Mouse (Mus musculus) forebrain, postnatal 0 days (tissue): ENCODE data around the gene 1700037H04Rik. TPM values are rescaled to one million over a fixed set of nuclear protein-coding genes. Genes with fewer than 3 reads are reported as not detected.
A peak's percentile ranks its signal among the peaks of the same experiment; 100 is the strongest.

Experiments used
- ATAC-seq: fragments of 200-750 bp; cut with Nextera tagmentation; 2 replicates; pipeline ENCODE4 v1.8.0; 2017; ENCODE audit warnings: mild to moderate bottlenecking, moderate library complexity
- DNase-seq: peaks from one replicate; pipeline ENCODE4 v3.0.0-alpha.2; 2015
- H3K27ac ChIP-seq: fragments of 300-500 bp; sonication (generic); 2 replicates; pipeline ENCODE4 v1.5.1; 2014; ENCODE audit warnings: low read depth, mild to moderate bottlenecking, antibody characterized with exemption, low read length, moderate library complexity, mixed read lengths
- H3K27me3 ChIP-seq: fragments of 300-500 bp; sonication (generic); 2 replicates; pipeline ENCODE4 v1.6.1; 2014; ENCODE audit warnings: mild to moderate bottlenecking, low read length, mixed read lengths; ENCODE audit not compliant: insufficient read depth
- H3K36me3 ChIP-seq: fragments of 300-500 bp; sonication (generic); 2 replicates; pipeline ENCODE4 v1.6.1; 2014; ENCODE audit warnings: mild to moderate bottlenecking, moderate library complexity; ENCODE audit not compliant: insufficient read depth
- H3K4me1 ChIP-seq: fragments of 300-500 bp; sonication (generic); 2 replicates; pipeline ENCODE4 v1.6.1; 2014; ENCODE audit warnings: antibody characterized with exemption; ENCODE audit not compliant: insufficient read depth
- H3K4me2 ChIP-seq: fragments of 300-500 bp; sonication (generic); 2 replicates; pipeline ENCODE4 v1.6.1; 2014; ENCODE audit warnings: low read depth, mild to moderate bottlenecking, moderate library complexity
- H3K4me3 ChIP-seq: fragments of 300-500 bp; sonication (generic); 2 replicates; pipeline ENCODE4 v1.5.1; 2014; ENCODE audit warnings: low read depth, low read length, mixed read lengths
- H3K9ac ChIP-seq: fragments of 300-500 bp; sonication (generic); 2 replicates; pipeline ENCODE4 v1.6.1; 2014; ENCODE audit warnings: mild to moderate bottlenecking
- H3K9me3 ChIP-seq: fragments of 300-500 bp; sonication (generic); 2 replicates; pipeline ENCODE4 v1.6.1; 2016; ENCODE audit warnings: low read length
- CTCF ChIP-seq: sonication (generic); IDR thresholded peaks from 2 replicates; pipeline ENCODE4 v1.5.1; 2016; ENCODE audit warnings: antibody characterized with exemption, control low read depth, low read depth
- WGBS: fragments of 180-500 bp; shearing (Covaris S2); extraction: QIAGEN DNeasy Blood & Tissue Kit; methylation state at CpG from one replicate; pipeline ENCODE4 v1.1.7; 2014; 5-methylcytosine and 5-hydroxymethylcytosine counted together
- polyA plus RNA-seq: library from polyadenylated mRNA; unstranded; fragments of >200 nt; fragmentation: Nextera tagmentation; extraction: Ambion mirVana; gene quantifications from 2 replicates; pipeline ENCODE4 v1.2.1, GENCODE M21; 2015
- total RNA-seq: library from RNA; depleted of rRNA; stranded (reverse); fragments of >200 nt; gene quantifications from 2 replicates; pipeline ENCODE4 v1.2.3, GENCODE M21; 2014

The 1700037H04Rik gene
- total and polyA plus RNA-seq, 2 experiments from 2014 or later: 94.0 to 95.0 TPM

DNA sequence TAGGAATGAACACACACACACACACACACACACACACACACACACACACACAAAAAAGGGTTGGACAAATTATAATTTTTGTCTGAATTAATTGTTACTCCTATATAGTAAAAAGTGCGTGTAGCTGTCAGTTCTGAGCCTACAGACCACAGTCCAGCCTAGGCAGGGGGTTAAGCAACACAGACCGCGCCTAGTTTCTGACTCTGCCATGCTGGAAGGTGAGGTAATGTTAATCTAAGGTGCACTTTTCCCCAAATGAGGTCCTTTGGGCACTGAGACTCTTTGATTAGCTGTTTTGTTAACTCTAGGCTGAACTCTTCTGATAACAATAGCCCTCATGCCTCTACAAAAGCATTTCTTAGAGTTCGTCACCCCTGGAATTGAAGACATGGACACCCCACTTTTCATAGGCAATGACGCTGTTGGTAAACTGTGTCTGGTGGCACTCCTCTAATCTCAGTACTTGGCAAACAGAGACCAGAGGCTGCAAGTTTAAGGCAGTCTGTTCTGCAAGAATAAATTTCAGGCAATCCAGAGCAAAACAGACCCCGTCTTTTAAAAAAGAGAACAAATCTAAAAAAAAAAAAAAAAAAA is 44.0 kb upstream of the 1700037H04Rik start:
- no peak overlapping the region for H3K4me3 ChIP-seq
- 85% methylated on average over 6 of the region's 6 CpGs for WGBS
- no peak for TF ChIP-seq CTCF
- no peaks in the 10 kb centered on the region for H3K4me1 ChIP-seq
- H3K36me3 ChIP-seq: no peaks in the 10 kb centered on the region
- H3K9me3 ChIP-seq: no peaks in the 10 kb centered on the region
- H3K4me2 ChIP-seq: no peak overlapping the region
- DNase-seq: no peak
- ATAC-seq: no peak
- H3K27ac ChIP-seq: no peak overlapping the region
- H3K9ac ChIP-seq: no peak overlapping the region
- no peaks in the 10 kb centered on the region for H3K27me3 ChIP-seq

GRCm38 (mm10) chr2:131201262-131201661 is 41.4 kb upstream of the 1700037H04Rik start:
- WGBS: 93% methylated on average over 3 of the region's 3 CpGs

GRCm38 (mm10) chr2:131200710-131201109 is 40.8 kb upstream of the 1700037H04Rik start:
- Histone ChIP-seq H3K36me3 (no peaks in the 10 kb centered on the region), H3K27ac (no peak overlapping the region), H3K27me3 (no peaks in the 10 kb centered on the region), H3K4me2 (no peak overlapping the region), H3K4me3 (no peak overlapping the region), H3K9ac (no peak overlapping the region), H3K4me1 (no peaks in the 10 kb centered on the region), H3K9me3 (no peaks in the 10 kb centered on the region)
- no peak for TF ChIP-seq CTCF
- ATAC-seq (no peak), DNase-seq (no peak)
- 82% methylated on average over 2 of the region's 2 CpGs for WGBS

More at GRCm38 (mm10) chr2:131201262-131201661, 41.4 kb upstream of the 1700037H04Rik start:
- no peak for TF ChIP-seq CTCF
- H3K4me2 ChIP-seq: no peak overlapping the region
- H3K4me3 ChIP-seq: no peak overlapping the region
- no peak overlapping the region for H3K9ac ChIP-seq
- no peak overlapping the region for H3K27ac ChIP-seq
- DNase-seq (no peak), ATAC-seq (no peak)
- H3K9me3 ChIP-seq: no peaks in the 10 kb centered on the region
- no peaks in the 10 kb centered on the region for H3K36me3 ChIP-seq
- no peaks in the 10 kb centered on the region for H3K4me1 ChIP-seq
- no peaks in the 10 kb centered on the region for H3K27me3 ChIP-seq

GRCm38 (mm10) chr2:131196606-131197316 is 36.9 kb upstream of the 1700037H04Rik start:
- Histone ChIP-seq H3K9ac (no peak overlapping the region), H3K4me2 (no peak overlapping the region), H3K4me3 (no peak overlapping the region), H3K36me3 (peaks cover 19% of the 10 kb centered on the region), H3K9me3 (no peaks in the 10 kb centered on the region), H3K27me3 (no peaks in the 10 kb centered on the region), H3K27ac (no peak overlapping the region), H3K4me1 (no peaks in the 10 kb centered on the region)
- DNase-seq (no peak), ATAC-seq (no peak)
- WGBS: 91% methylated on average over 16 of the region's 16 CpGs
- no peak for TF ChIP-seq CTCF

DNA sequence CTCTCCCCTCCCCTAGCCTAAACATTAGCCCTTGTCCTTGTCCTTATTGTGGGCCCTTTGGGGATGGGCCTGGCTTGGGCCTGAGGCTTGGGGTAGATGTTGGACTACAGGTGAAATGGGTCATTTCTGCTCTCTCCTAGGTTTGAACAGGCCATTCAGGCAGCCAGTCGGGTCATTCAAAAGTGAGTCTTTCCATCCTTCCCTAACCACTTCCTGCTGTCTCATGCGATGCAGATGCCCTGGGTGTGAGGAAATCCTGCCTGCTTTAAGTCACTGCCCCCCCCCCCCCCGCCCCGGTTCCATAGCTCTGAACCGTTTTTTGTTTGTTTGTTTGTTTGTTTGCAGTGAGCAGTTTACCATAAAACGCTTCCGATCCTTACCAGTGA is 31.1 kb upstream of the 1700037H04Rik start:
- Histone ChIP-seq H3K9ac (no peak overlapping the region), H3K4me1 (0 out of 2 replicates have a peak, but pooled peaks cover 15% of the 10 kb centered on the region), H3K4me3 (no peak overlapping the region), H3K9me3 (no peaks in the 10 kb centered on the region), H3K4me2 (no peak overlapping the region), H3K27me3 (no peaks in the 10 kb centered on the region), H3K27ac (no peak overlapping the region), H3K36me3 (peaks cover 19% of the 10 kb centered on the region)
- no peak for TF ChIP-seq CTCF
- WGBS: 62% methylated on average over 7 of the region's 7 CpGs
- no peak for ATAC-seq
- no peak for DNase-seq

- H3K36me3 ChIP-seq: peaks cover 19% of the 10 kb centered on the region
- H3K4me3 ChIP-seq: no peak overlapping the region
- no peak overlapping the region; the same call in 1 of the 2 replicates for H3K27ac ChIP-seq
- H3K9me3 ChIP-seq: no peaks in the 10 kb centered on the region
- 17% methylated on average over 10 of the region's 10 CpGs for WGBS
- H3K27me3 ChIP-seq: no peaks in the 10 kb centered on the region
- H3K9ac ChIP-seq: no peak overlapping the region
- TF ChIP-seq CTCF: no peak
- H3K4me1 ChIP-seq: 0 out of 2 replicates have a peak, but pooled peaks cover 15% of the 10 kb centered on the region
- ATAC-seq (peak; percentile 28; the same call in 1 of the 2 replicates), DNase-seq (peak; percentile 26)
- H3K4me2 ChIP-seq: no peak overlapping the region
Measured at GRCm38 (mm10) chr2:131190344-131191004, 30.6 kb upstream of the 1700037H04Rik start.
